Mouse (Mus musculus) midbrain, postnatal 0 days (tissue): ENCODE results near the gene Tecr. TPM values are rescaled to one million over a fixed set of nuclear protein-coding genes. Genes with fewer than 3 reads are reported as not detected.

Experiments
- ATAC-seq: fragments of 200-750 bp; cut with Nextera tagmentation; 2 replicates; pipeline ENCODE4 v1.8.0; 2017; ENCODE audit warnings: moderate number of reproducible peaks, mild to moderate bottlenecking, moderate TSS enrichment, moderate library complexity; ENCODE audit not compliant: low FRiP score
- DNase-seq: peaks from one replicate; pipeline ENCODE4 v3.0.0-alpha.2; 2015; ENCODE audit warnings: low spot score
- H3K27ac ChIP-seq: fragments of 300-500 bp; sonication (generic); 2 replicates; pipeline ENCODE4 v1.5.1; 2014; ENCODE audit warnings: low read depth, mild to moderate bottlenecking, low read length, mixed read lengths
- H3K27me3 ChIP-seq: fragments of 300-500 bp; sonication (generic); 2 replicates; pipeline ENCODE4 v1.6.1; 2014; ENCODE audit warnings: low read length, control low read depth, mixed read lengths; ENCODE audit not compliant: insufficient read depth
- H3K36me3 ChIP-seq: fragments of 300-500 bp; sonication (generic); 2 replicates; pipeline ENCODE4 v1.6.1; 2014; ENCODE audit warnings: low read length, control low read depth, mixed read lengths; ENCODE audit not compliant: insufficient read depth
- H3K4me1 ChIP-seq: fragments of 300-500 bp; sonication (generic); 2 replicates; pipeline ENCODE4 v1.6.1; 2014; ENCODE audit warnings: mild to moderate bottlenecking, control low read depth, antibody characterized with exemption, low read length, mixed read lengths; ENCODE audit not compliant: insufficient read depth
- H3K4me2 ChIP-seq: fragments of 300-500 bp; sonication (generic); 2 replicates; pipeline ENCODE4 v1.6.1; 2014; ENCODE audit warnings: low read depth, mild to moderate bottlenecking, low read length, mixed read lengths; ENCODE audit not compliant: poor library complexity, severe bottlenecking
- H3K4me3 ChIP-seq: fragments of 300-500 bp; sonication (generic); 2 replicates; pipeline ENCODE4 v1.5.1; 2014; ENCODE audit warnings: low read depth, mild to moderate bottlenecking, low read length, moderate library complexity
- H3K9ac ChIP-seq: fragments of 300-500 bp; sonication (generic); replicated peaks from 2 replicates; pipeline ENCODE4 v1.6.1; 2014; ENCODE audit warnings: mild to moderate bottlenecking, low read length, moderate library complexity, mixed read lengths; ENCODE audit not compliant: poor library complexity, severe bottlenecking
- H3K9me3 ChIP-seq: fragments of 300-500 bp; sonication (generic); 2 replicates; pipeline ENCODE4 v1.6.1; 2016; ENCODE audit warnings: low read length, control low read depth
- CTCF ChIP-seq: IDR thresholded peaks from 2 replicates; pipeline ENCODE4 v1.5.1; 2016; ENCODE audit warnings: antibody characterized with exemption, mild to moderate bottlenecking
- WGBS: fragments of 180-500 bp; shearing (Covaris S2); extraction: QIAGEN DNeasy Blood & Tissue Kit; methylation state at CpG from one replicate; pipeline ENCODE4 v1.1.7; 2014; 5-methylcytosine and 5-hydroxymethylcytosine counted together
- polyA plus RNA-seq: library from polyadenylated mRNA; unstranded; fragments of >200 nt; fragmentation: Nextera tagmentation; extraction: Ambion mirVana; gene quantifications from 2 replicates; pipeline ENCODE4 v1.2.1, GENCODE M21; 2015
- total RNA-seq: library from RNA; depleted of rRNA; stranded (reverse); fragments of >200 nt; gene quantifications from 2 replicates; pipeline ENCODE4 v1.2.3, GENCODE M21; 2014

Gene Tecr
- total and polyA plus RNA-seq, 2 experiments from 2014 or later, result 1,270 to 1,433 TPM

- WGBS, result 3% methylated on average over 38 of the region's 46 CpGs
- no peaks in the 10 kb centered on the region for H3K9me3 ChIP-seq
- peak overlapping the region; percentile 47; the same call in 1 of the 2 replicates for H3K27ac ChIP-seq
- H3K4me1 ChIP-seq, result peaks cover 9% of the 10 kb centered on the region; the same call in 1 of the 2 replicates
- H3K9ac ChIP-seq, result peak overlapping the region; percentile 83
- H3K4me3 ChIP-seq, result peak overlapping the region; percentile 91
- H3K36me3 ChIP-seq, result no peaks in the 10 kb centered on the region
- DNase-seq (no peak), ATAC-seq (peak; percentile 6)
- peak overlapping the region; percentile 93 for H3K4me2 ChIP-seq
- H3K27me3 ChIP-seq, result no peaks in the 10 kb centered on the region
- no peak for TF ChIP-seq CTCF
Measured at GRCm38 (mm10) chr8:83652744-83653661, 45.2 kb upstream of the Tecr start.

- TF ChIP-seq CTCF, result no peak
- Histone ChIP-seq H3K27me3 (no peaks in the 10 kb centered on the region), H3K4me3 (peak within 1 kb of the TSS; percentile 91), H3K9ac (peak within 1 kb of the TSS; percentile 83), H3K27ac (peak within 1 kb of the TSS; percentile 85), H3K4me1 (peaks cover 9% of the 10 kb centered on the region; the same call in 1 of the 2 replicates), H3K9me3 (no peaks in the 10 kb centered on the region), H3K36me3 (no peaks in the 10 kb centered on the region), H3K4me2 (peak within 1 kb of the TSS; percentile 93)
- WGBS, result 4% methylated on average over 49 of the region's 50 CpGs
- DNase-seq (peak; percentile 99), ATAC-seq (peak; percentile 96)
Measured at GRCm38 (mm10) chr8:83652030-83652743, 44.4 kb upstream of the Tecr start, which contains the start of gene Gipc1. Gipc1 (plus strand) TSS chr8:83652677.

GRCm38 (mm10) chr8:83649699-83650098, 41.9 kb upstream of the Tecr start:
- peaks cover 9% of the 10 kb centered on the region; the same call in 1 of the 2 replicates for H3K4me1 ChIP-seq
- no peak for ATAC-seq
- WGBS, result 95% methylated on average over 6 of the region's 6 CpGs
- H3K9me3 ChIP-seq, result no peaks in the 10 kb centered on the region
- H3K36me3 ChIP-seq, result no peaks in the 10 kb centered on the region
- no peak overlapping the region for H3K27ac ChIP-seq
- DNase-seq, result no peak
- no peak overlapping the region for H3K9ac ChIP-seq
- H3K27me3 ChIP-seq, result no peaks in the 10 kb centered on the region
- H3K4me3 ChIP-seq, result no peak overlapping the region
- TF ChIP-seq CTCF, result no peak
- H3K4me2 ChIP-seq, result no peak overlapping the region

- ATAC-seq (no peak), DNase-seq (no peak)
- no peak overlapping the region for H3K4me3 ChIP-seq
- no peak overlapping the region for H3K4me2 ChIP-seq
- WGBS, result 92% methylated on average over 4 of the region's 4 CpGs
- no peak overlapping the region for H3K27ac ChIP-seq
- H3K9ac ChIP-seq, result no peak overlapping the region
- H3K4me1 ChIP-seq, result no peaks in the 10 kb centered on the region
- no peaks in the 10 kb centered on the region for H3K9me3 ChIP-seq
- TF ChIP-seq CTCF, result no peak
- no peaks in the 10 kb centered on the region for H3K36me3 ChIP-seq
- H3K27me3 ChIP-seq, result no peaks in the 10 kb centered on the region
Measured at GRCm38 (mm10) chr8:83648031-83648430, 40.3 kb upstream of the Tecr start.

- WGBS, result 95% methylated on average over 11 of the region's 11 CpGs
- Histone ChIP-seq H3K4me2 (no peak overlapping the region), H3K4me1 (no peaks in the 10 kb centered on the region), H3K9me3 (no peaks in the 10 kb centered on the region), H3K27ac (no peak overlapping the region), H3K27me3 (no peaks in the 10 kb centered on the region), H3K36me3 (no peaks in the 10 kb centered on the region), H3K9ac (no peak overlapping the region), H3K4me3 (no peak overlapping the region)
- no peak for ATAC-seq
- no peak for TF ChIP-seq CTCF
- DNase-seq, result no peak
Measured at GRCm38 (mm10) chr8:83647511-83647910, 39.7 kb upstream of the Tecr start.

- no peaks in the 10 kb centered on the region for H3K4me1 ChIP-seq
- no peak overlapping the region for H3K4me2 ChIP-seq
- ATAC-seq (no peak), DNase-seq (no peak)
- no peaks in the 10 kb centered on the region for H3K27me3 ChIP-seq
- WGBS, result 72% methylated on average over 5 of the region's 5 CpGs
- H3K9me3 ChIP-seq, result peaks cover 2% of the 10 kb centered on the region; the same call in 1 of the 2 replicates
- no peak overlapping the region for H3K27ac ChIP-seq
- TF ChIP-seq CTCF, result no peak
- no peaks in the 10 kb centered on the region for H3K36me3 ChIP-seq
- no peak overlapping the region for H3K9ac ChIP-seq
- no peak overlapping the region for H3K4me3 ChIP-seq
Measured at GRCm38 (mm10) chr8:83639649-83640048, 31.9 kb upstream of the Tecr start.
